Mouse (Mus musculus) embryo, embryonic 11 days (tissue): ENCODE measurements around the gene Mrpl53.

Experiments used
- DNase-seq: peaks from one replicate; pipeline ENCODE4 v3.0.0-alpha.2; 2015

Mrpl53 gene

GRCm38 (mm10) chr6:83122961-83123360 is 14.1 kb downstream of the Mrpl53 start:
- DNase-seq: no peak

DNA sequence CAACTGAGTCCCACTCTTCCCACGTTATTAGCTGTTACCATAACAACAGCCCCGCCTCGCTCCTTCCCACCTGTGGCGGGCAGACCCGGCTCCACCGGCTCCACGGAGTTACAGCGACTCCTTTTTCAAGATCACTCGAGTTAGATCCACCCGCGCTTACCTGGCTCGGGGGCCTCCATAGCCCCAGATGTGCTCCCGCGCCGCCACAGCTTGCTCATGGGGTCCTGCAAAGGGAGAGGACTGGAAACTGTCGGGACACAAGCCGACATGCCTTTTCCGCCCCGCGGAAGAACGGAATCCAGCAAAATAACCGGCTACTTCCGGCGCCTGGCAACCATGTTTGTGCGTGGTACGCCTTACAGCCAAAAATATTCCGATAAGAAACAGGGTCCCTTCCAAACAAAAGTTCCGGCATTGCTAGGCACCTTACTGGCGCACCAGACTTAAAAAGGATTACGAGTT is 16.0 kb downstream of the Mrpl53 start:
- peak; percentile 96 for DNase-seq

GRCm38 (mm10) chr6:83125331-83125730 is 16.5 kb downstream of the Mrpl53 start, which contains the start of gene Ino80b:
Gene Ino80b (minus strand): TSS chr6:83125431.
- no peak for DNase-seq

DNA sequence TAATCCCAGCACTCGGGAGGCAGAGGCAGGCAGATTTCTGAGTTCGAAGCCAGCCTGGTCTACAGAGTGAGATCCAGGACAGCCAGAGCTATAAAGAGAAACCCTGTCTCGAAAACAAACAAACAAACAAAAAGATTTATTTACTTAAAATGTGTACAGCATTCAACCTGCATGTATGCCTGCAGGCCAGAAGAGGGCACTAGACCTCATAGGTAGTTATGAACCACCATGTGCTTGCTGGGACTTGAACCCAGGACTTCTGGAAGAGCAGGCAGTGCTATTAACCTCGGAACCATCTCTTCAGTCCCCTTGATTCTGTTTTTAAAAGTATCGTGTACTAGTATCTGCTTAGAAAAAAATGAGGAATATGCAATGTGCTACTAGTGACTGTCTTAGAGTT is 18.6 kb downstream of the Mrpl53 start:
- no peak for DNase-seq

- DNase-seq: no peak
Measured at GRCm38 (mm10) chr6:83131469-83132034, 22.7 kb downstream of the Mrpl53 start.

DNA sequence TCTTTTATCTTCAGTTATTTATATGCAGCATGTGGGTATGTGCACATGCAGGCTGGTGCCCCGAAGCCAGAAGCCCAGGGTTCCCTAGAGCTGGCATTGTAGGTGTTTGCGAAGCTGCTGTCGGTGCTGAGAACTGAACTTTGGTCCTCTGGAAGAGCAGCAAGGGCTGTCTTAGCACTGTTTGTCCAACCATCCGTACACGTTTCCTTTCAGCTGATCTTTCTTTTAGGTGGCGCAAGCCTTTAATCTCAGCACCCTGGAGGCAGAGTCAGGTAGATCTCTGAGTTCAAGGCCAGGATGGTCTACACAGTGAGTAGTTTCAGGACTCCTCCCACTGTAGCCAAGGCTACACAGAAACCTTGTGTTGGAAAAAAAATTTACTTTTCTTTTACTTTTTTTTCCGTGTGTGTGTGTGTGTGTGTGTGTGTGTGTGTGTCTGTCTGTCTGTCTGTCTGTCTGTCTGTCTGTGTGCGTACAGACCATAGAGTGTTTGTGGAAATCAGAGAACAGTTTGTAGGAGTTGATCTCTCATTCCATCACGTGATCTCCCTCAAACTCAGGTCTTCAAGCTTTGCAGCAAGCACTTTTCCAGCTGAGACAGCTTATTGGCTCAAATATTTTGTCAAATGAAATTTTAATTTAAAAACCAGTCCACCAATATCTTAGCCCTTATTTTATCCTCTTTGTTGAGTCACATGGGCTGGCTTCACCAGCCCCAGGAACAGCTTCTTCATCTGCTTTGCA is 23.5 kb downstream of the Mrpl53 start:
- DNase-seq: no peak

DNA sequence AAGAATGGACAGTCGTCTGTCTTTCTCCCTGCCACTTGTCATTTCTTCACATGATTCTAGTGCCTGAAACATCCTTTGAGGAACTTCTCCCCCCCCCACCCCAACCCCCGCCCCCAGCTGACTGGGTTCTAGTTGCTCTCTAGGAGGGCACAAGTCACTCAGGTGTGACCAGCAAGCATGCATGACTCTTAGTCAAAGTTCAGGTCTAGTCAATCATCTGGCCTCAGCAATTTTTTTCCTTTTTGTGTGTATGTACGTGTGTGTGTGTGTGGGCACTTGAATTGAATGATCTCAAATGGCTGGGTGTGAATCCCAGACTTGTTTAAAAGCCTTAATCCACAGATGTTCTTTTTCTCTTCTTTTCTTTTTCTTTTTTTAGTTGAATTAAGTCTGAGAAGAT is 25.4 kb downstream of the Mrpl53 start:
- no peak for DNase-seq

- DNase-seq: no peak
Measured at GRCm38 (mm10) chr6:83134951-83135513, 26.2 kb downstream of the Mrpl53 start, which contains the start of gene Rtkn. Gene Rtkn (plus strand): TSS chr6:83135463.

GRCm38 (mm10) chr6:83135571-83136161 is 26.8 kb downstream of the Mrpl53 start:
- peak; percentile 49 for DNase-seq

DNA sequence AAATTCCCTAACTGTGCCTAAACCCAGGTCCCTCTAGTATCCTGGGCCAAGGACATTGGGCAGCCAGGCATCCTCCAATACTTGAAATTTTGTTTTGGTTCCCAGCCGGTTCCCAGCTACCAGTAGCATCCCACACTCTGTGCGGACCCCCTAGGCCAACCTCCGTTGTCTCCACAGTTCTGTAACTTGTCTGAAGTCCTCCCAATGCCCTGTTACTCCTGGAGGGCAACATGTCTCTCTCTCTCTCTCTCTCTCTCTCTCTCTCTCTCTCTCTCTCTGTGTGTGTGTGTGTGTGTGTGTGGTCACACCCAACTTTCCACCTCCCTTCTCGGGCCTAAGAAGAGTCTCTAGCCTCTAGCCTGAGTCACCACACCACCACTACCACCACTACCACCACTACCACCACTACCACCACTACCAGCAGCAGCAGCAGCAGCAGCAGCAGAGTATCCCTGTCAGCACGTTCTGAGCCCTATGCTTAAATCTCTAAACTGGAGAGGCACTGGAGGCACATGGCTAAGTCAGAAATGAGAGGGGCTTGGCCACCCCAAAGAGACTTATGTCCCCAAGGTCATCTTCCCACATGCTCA is 27.5 kb downstream of the Mrpl53 start:
- peak; percentile 19 for DNase-seq

GRCm38 (mm10) chr6:83136881-83137575 is 28.2 kb downstream of the Mrpl53 start:
- peak; percentile 91 for DNase-seq

DNA sequence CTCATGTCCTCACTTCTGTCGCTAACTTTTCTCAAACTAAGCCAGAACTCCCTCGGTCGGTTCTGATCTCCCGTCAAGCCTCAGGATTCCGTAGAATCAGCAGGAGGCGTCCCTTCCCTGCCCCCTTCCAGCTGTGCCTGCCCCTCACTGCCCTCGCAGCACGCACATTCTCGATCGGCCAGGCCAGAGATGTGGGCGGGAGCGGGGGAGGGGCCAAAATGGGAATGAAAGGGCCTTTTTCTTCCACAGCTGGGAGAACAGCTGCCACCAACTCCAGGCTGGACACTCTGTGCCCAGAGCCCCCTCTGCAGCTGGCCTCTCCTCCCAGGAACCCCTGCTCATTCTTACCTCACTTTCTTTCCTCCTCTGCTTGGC is 28.7 kb downstream of the Mrpl53 start:
- peak; percentile 94 for DNase-seq

- DNase-seq: peak; percentile 83
Measured at GRCm38 (mm10) chr6:83138056-83138455, 29.2 kb downstream of the Mrpl53 start.

DNA sequence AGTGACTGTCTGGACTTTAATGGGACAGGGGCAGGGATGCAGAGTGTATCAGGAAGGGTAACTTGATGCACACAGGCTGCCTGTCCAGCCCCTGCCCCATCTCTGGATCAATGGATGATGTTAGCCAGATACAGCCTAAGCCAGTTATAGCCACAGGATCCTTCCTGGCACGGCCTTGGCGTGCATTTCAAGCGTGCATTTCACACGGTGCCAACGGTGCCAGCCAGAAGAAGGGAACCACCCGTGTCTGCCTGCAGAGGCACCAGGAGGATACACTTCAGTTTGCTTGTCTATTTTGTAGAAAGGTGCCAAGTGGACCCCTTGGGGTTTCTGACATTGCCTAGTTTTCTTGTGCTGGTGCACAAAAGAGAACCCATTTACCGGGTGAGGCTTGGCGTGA is 31.2 kb downstream of the Mrpl53 start:
- DNase-seq: no peak

DNA sequence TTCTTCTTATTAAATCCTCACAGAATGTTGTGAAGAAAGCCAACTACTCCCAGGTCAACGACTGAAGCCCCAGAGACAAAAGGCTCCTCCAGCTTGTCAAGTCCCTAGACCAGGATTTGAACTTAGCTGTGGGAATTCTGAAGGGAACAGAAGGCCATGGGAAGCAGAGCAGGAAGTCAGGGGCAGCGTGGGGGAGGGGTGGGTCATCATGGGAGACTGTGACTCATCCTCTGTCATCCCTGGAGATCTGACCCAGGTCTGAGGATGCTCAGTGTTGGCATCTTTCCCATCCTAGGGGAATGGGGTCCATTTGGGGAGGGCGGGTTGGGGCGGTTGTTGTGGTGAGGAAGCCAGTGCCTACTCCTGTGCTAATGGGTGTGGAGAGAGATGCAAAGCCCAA is 32.8 kb downstream of the Mrpl53 start:
- no peak for DNase-seq

DNA sequence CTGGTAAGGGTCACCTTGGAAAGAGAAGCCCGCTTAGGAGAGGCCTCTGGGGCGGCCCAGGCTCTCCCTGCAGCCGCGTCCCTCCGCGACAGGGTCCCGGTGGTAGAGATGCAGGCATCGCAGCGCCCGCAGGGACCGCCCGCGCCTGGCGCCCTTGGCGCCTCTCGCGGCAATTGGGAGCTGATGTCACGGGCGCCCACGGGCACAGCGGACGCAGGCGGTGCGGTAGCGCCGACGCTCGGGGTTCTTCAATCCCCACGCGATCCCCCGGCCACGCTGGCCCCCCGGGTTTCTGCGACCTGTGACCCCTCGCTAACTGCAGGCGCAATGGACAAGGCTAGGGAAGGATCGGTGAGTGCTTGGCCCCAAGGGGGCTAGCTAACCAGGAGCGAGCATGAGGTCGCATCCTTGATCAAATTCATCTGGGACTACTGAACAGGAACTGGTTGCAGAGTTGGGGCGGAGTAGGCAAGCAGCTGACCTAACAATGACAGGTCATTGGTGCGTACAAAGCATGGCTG is 33.4 kb downstream of the Mrpl53 start:
- DNase-seq: peak; percentile 56

GRCm38 (mm10) chr6:83142886-83143285 is 34.0 kb downstream of the Mrpl53 start:
- no peak for DNase-seq

DNA sequence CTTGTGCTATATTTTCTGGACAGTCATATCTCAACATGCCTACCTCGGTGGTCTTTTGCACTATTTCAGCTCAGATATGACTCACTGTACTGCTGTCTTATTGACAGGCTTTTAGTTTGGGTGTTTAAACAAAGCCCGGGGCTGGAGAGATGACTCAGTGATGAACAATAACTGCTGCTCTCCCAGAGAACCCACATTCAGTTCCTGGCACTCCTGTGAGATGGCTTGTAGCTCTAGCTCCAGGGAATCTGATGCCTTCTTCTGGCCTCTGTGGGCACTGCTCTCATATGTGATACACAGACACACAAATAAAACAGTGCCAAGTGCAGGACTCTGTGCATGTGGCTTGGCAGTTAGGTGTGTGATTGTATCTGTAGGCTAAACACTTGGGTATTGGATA is 36.4 kb downstream of the Mrpl53 start:
- DNase-seq: no peak

- DNase-seq: no peak
Measured at GRCm38 (mm10) chr6:83145805-83146204, 37.0 kb downstream of the Mrpl53 start.

DNA sequence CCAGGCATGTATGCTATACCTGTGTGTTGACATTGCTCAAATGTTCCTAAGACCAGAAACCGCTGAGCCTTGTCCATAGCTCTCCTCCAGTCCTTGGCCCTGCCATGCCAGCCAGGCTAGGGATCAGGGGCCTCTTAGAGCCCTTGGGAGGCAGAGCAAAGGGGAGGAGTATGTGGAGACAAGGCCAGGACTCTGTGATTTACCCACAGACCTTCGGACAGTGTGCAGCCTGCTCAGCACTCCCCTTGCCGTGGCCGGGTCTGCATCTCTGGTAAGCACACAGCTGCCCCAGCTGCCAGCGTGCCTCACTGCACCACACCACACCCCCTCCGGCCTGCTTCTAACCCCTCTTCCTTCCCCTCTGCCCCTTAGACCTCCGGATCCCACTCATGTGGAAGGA is 38.4 kb downstream of the Mrpl53 start:
- DNase-seq: no peak

- DNase-seq: no peak
Measured at GRCm38 (mm10) chr6:83151721-83152120, 42.9 kb downstream of the Mrpl53 start.

DNA sequence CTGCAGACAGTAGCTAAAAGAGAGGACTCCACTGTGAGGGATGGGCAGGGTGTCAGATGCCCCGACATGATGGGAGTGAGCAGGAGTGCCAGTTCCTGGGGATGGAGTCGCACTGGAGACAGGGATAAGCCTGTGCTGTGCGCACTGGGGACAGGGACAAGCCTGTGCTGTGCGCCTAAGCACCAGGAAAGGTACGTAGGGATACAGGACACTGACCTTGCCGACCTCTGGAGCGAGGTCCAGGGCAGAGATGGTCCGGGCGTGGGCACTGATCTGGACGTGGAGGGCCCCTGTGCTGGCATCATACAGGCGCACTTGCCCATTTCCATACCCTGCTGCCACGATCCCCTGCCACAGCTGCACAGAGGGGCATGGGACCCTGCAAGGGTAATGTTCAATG is 44.2 kb downstream of the Mrpl53 start:
- DNase-seq: no peak

DNA sequence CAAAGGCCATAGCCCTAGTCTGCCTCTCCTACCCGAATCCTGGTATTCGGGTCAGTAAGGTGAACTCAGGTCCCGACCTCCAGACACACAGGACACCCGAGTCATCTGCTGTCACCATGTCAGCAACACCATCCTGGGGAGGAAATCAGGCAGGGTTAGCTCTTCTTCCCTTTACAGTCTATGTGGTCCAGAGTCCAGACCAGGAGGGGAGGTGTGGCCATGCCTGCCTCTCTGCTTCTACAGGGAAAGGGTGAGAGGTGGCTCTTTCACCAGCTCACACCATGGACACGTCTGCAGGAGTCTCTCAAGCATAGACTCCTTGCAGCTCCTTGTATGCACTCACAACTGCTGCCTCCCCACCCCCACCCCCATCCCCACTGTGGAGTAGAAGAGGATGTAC is 44.6 kb downstream of the Mrpl53 start:
- no peak for DNase-seq
